Mouse (Mus musculus): ENCODE measurements around the gene Stoml2. TPM values are rescaled to one million over a fixed set of nuclear protein-coding genes. Genes with fewer than 3 reads are reported as not detected.
A peak's percentile ranks its signal among the peaks of the same experiment; 100 is the strongest.

The Stoml2 gene
- polyA plus RNA-seq, 1 experiment from 2014 or later = 318 TPM

DNA sequence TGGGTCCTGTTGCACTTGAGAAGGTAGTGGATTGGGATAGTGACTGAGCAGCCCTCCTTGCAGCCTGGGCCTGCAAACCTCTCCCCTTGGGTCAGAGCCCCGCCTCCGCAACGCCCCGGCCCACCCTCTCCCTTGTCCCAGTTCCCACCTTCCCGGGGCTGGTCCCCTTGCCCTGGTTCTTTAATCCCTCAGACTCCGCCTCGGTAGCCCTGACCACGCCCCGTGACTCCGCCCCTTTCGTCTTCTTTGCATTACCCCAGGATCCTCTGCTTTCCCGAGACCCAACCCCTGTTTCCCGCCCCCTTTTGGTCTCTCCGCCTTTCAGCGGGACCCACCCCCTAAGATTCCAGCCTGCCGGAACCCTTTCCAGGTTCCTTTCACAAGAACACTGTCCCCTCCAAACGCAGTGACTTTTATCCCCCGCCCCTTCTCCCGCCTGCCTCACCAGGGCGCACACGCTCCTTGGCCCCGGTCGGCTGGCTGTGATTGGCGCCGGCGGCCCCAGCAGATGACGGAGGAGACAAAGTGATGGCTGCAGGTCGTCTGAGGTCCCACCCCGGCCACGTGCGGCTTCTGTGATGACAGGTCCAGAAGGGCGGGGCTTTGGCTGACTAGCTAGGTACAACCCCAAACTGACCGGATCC lies 14.3 kb upstream of the Stoml2 start, which contains the start of gene Fam214b:
Fam214b (minus strand) TSS at position 562 of the 644 bp plus-strand sequence.
- Histone ChIP-seq H3K4me2 (replicated peaks) (peak within 1 kb of the TSS; percentile 76), H3K27ac (peak within 1 kb of the TSS; percentile 52; the same call in 1 of the 2 replicates), H3K36me3 (no peaks in the 10 kb centered on the region), H3K9me3 (no peaks in the 10 kb centered on the region), H3K4me1 (replicated peaks) (peaks cover 13% of the 10 kb centered on the region), H3K4me3 (replicated peaks) (peak within 1 kb of the TSS; percentile 52), H3K27me3 (replicated peaks) (no peaks in the 10 kb centered on the region), H3K9ac (peak within 1 kb of the TSS; percentile 47)
- ATAC-seq = peak; percentile 96
- under 1% methylated on average over 33 of the region's 33 CpGs for WGBS

DNA sequence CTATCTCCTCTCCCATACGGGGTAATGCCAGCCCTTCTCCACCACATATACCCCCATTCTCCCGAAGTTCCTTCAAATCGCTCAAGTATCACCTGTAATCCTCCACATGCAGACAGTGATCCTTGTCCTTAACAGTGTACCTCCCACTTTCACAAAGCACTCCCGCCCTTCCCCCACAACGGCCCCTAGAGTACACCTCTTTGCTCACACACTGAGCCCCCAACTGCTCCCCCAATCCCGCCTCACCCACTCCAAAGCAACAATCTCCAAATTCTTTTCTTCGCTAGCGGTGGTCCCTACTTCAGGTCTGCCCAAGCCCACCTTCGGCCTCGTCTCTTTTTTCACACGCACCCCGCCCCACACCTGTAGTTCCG lies 13.8 kb upstream of the Stoml2 start:
- Histone ChIP-seq H3K27ac (no peak overlapping the region), H3K4me2 (replicated peaks) (peak overlapping the region; percentile 76), H3K9ac (peak overlapping the region; percentile 47; the same call in 1 of the 2 replicates), H3K4me3 (replicated peaks) (peak overlapping the region; percentile 52), H3K4me1 (replicated peaks) (peaks cover 13% of the 10 kb centered on the region), H3K27me3 (replicated peaks) (no peaks in the 10 kb centered on the region), H3K36me3 (no peaks in the 10 kb centered on the region), H3K9me3 (no peaks in the 10 kb centered on the region)
- WGBS = 7% methylated on average over 13 of the region's 13 CpGs
- ATAC-seq = peak; percentile 11; the same call in 1 of the 2 replicates

DNA sequence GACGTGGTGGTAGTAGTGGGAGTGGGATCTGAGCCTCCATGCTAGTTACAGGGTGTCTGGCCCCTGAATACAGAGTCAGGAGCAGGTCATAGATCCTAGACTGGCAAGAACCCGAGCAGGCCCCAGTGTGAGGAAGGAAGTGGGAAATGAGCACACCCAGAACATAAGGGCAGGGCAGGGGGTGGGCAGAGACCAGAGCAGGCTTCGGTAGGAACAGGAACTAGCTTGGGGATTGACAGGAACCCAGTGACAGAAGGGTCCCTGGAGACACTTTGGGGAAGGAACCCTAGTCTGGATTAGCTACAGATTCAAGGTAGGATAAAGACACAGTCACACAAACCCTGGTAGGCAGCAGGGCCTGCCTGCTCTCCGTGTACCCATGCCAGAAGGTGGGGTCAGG lies 13.2 kb upstream of the Stoml2 start:
- Histone ChIP-seq H3K4me3 (replicated peaks) (peak overlapping the region; percentile 52; the same call in 1 of the 2 replicates), H3K9me3 (no peaks in the 10 kb centered on the region), H3K4me2 (replicated peaks) (peak overlapping the region; percentile 76), H3K27ac (no peak overlapping the region), H3K9ac (0 out of 2 replicates have a peak overlapping the region, but pooled peaks have one; percentile 47), H3K4me1 (replicated peaks) (peaks cover 13% of the 10 kb centered on the region), H3K36me3 (no peaks in the 10 kb centered on the region), H3K27me3 (replicated peaks) (no peaks in the 10 kb centered on the region)
- 26% methylated on average over 4 of the region's 4 CpGs for WGBS
- no peak for ATAC-seq

DNA sequence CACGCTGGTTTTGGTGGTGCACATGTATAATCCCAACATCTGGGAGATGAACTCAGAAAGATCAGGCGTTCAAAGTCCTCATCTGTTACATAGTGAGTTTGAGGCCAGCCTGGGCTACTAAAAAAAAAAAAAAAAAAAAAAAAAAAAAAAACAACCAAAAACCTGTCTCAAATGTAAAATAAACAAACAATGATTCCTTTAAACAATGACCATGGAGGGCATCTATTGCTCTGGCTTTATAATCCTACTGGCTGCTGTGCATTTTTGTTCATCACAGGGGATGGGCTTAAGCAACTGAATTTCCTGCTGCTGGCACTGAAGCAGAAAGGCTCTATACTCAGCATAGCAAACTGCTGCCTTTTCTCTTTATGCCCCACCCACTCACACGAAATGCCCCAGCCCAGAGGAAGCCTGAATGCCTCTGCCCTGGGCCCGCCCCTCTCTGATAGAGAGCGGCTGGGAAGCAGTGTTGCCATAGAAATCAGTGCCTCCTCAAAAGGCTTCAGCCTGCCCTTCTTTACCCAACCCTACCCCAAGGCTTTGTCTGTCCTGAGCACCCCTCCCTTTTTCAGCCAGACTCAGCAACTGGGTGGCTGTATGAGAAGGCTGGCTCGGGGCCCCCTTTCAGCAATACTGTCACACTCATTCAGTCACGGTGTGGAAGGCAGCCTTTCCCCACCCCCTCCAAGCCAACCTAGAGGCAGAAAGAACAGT lies 12.3 kb upstream of the Stoml2 start:
- peak overlapping the region; percentile 56 for H3K27ac ChIP-seq
- 17% methylated on average over 7 of the region's 7 CpGs for WGBS
- H3K9ac ChIP-seq = no peak overlapping the region
- H3K4me2 ChIP-seq (replicated peaks) = peak overlapping the region; percentile 47
- no peaks in the 10 kb centered on the region for H3K27me3 ChIP-seq (replicated peaks)
- H3K4me3 ChIP-seq (replicated peaks) = no peak overlapping the region
- H3K36me3 ChIP-seq = no peaks in the 10 kb centered on the region
- no peaks in the 10 kb centered on the region for H3K9me3 ChIP-seq
- peak; percentile 6; the same call in 1 of the 2 replicates for ATAC-seq
- peaks cover 20% of the 10 kb centered on the region for H3K4me1 ChIP-seq (replicated peaks)

DNA sequence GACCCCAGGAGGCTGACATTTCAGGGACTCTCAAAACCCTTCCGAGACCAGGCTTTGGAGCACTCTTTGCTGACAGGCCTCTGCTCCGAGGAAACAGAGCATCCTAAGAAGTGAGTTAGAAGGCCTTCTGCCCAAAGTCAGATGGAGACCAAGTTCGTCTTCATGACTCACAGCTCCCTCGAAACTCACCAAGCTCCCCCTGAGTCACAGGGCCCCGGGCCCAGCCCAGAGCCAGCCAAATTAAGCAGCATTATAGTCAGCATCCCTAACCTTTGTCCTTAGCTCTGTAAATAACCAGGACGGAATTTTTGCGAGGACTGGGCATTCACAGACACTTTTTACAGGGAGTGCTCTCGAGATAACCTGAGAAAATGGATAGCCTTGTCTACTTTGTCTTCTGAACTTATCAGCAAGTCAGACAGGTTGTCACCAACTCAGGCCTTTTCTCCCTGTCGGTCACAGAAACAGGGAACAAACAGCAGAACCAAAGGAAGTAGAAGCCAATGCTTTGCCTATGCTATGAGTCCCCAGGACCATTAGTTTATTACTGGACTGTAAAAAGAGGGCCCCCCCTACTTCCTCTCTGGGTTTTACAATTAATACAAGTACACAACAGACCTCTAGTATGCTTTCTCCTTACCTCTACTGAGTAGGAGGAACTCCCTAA lies 9.5 kb upstream of the Stoml2 start:
- WGBS = 69% methylated on average over 9 of the region's 9 CpGs
- Histone ChIP-seq H3K4me2 (replicated peaks) (no peak overlapping the region), H3K27ac (no peak overlapping the region), H3K9me3 (no peaks in the 10 kb centered on the region), H3K4me3 (replicated peaks) (no peak overlapping the region), H3K9ac (no peak overlapping the region), H3K36me3 (peaks cover 3% of the 10 kb centered on the region; the same call in 1 of the 2 replicates), H3K27me3 (replicated peaks) (no peaks in the 10 kb centered on the region), H3K4me1 (replicated peaks) (peaks cover 23% of the 10 kb centered on the region)
- ATAC-seq = no peak

DNA sequence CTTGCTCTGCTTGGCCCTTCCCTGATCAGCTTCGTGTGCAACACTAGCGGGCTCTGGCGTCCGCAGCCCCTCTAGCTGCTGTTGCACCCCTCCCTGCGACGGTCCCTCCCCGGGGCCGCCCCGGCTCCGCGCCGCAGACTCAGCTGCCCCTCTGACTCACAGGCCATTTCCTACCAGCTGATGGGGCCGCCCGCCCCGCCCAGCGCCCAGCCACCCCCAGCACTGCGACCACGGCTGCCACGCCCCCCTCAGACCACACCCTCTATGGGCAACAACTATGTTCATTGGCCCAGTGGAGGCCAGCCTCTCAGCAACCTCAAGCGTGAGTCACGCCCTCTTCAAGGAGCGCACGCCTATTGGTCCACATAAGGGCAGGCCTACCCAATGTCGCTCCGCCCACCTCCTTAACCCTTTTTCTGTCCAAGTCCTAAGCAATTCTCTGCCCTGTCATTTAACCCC lies 8.6 kb upstream of the Stoml2 start:
- 0% methylated on average over 25 of the region's 25 CpGs for WGBS
- peak overlapping the region; percentile 67 for H3K4me3 ChIP-seq (replicated peaks)
- H3K9me3 ChIP-seq = no peaks in the 10 kb centered on the region
- H3K4me2 ChIP-seq (replicated peaks) = peak overlapping the region; percentile 83
- peak; percentile 98 for ATAC-seq
- no peaks in the 10 kb centered on the region for H3K27me3 ChIP-seq (replicated peaks)
- peaks cover 23% of the 10 kb centered on the region for H3K4me1 ChIP-seq (replicated peaks)
- H3K9ac ChIP-seq = peak overlapping the region; percentile 71
- H3K27ac ChIP-seq = peak overlapping the region; percentile 72
- H3K36me3 ChIP-seq = peaks cover 3% of the 10 kb centered on the region; the same call in 1 of the 2 replicates

DNA sequence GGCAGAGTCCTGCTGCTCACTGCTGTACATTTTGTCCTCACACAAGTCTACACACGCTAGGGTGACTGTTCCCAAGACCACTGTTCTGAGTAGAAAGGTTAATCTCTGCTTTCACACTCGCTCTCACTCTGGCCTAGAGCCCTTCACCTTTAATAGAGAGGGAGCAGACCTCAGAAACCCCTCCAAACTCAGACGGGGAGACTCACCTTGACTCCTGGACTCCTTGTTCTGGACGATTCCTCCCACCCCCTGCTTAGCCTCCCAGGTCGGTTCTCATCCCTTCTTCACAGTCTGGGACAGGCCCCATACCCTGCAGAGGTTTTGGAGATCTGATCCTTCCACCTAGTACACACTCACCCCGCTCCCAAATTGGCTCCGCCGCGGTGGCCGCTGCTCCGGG lies 8.1 kb upstream of the Stoml2 start:
- H3K27me3 ChIP-seq (replicated peaks) = no peaks in the 10 kb centered on the region
- peak overlapping the region; percentile 72 for H3K27ac ChIP-seq
- ATAC-seq = peak; percentile 27
- WGBS = 4% methylated on average over 11 of the region's 11 CpGs
- H3K4me3 ChIP-seq (replicated peaks) = peak overlapping the region; percentile 67
- H3K4me1 ChIP-seq (replicated peaks) = peaks cover 19% of the 10 kb centered on the region
- peak overlapping the region; percentile 71 for H3K9ac ChIP-seq
- H3K4me2 ChIP-seq (replicated peaks) = peak overlapping the region; percentile 83
- no peaks in the 10 kb centered on the region for H3K9me3 ChIP-seq
- peaks cover 3% of the 10 kb centered on the region; the same call in 1 of the 2 replicates for H3K36me3 ChIP-seq

DNA sequence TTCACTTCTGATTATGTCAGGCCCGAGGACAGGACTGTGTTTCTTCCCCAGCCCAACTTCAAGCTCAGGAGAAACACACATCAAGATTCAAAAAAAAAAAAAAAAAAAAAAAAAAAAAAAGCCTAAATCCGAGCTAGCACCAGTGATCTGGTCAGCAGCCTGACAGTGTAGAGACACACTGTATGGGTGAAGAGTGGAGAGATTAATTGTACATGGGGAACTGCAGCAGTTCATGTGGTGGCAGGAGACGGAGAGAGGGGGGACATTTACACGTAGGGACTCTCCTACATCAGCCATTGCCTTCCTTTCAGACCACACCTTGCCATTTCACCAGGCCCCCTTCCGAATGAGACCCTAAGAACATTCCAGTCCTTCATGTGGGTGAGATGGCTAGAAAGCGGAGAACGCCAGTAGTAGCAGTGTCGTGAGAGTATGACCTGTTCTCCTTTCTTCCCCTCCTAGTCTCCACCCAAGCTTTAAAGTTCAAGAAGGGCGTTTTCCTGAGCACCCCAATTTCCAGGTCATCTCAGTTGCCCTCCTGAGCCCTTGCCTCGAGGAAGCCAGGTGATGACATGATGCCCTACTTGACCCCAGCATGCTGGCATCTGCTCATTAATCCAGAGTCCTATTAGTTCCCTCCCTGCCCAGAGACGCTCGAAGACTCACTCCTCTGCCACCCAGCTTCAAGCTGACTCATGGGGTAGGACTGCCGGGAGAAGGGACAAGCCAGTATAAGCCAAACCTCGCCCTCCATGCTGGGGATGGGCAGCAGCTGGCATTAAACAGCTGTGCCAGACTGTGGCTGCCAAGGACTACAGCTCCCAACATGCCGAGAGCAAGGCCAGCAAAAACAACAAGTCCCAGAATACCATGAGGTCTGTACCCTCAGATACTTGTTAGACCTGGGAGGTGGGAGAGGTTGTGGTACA lies 7.3 kb upstream of the Stoml2 start:
- Histone ChIP-seq H3K4me3 (replicated peaks) (peak overlapping the region; percentile 67), H3K27me3 (replicated peaks) (no peaks in the 10 kb centered on the region), H3K36me3 (peaks cover 3% of the 10 kb centered on the region; the same call in 1 of the 2 replicates), H3K4me2 (replicated peaks) (peak overlapping the region; percentile 83), H3K4me1 (replicated peaks) (peaks cover 11% of the 10 kb centered on the region), H3K9ac (peak overlapping the region; percentile 28; the same call in 1 of the 2 replicates), H3K27ac (no peak overlapping the region), H3K9me3 (no peaks in the 10 kb centered on the region)
- 48% methylated on average over 15 of the region's 15 CpGs for WGBS
- no peak for ATAC-seq

DNA sequence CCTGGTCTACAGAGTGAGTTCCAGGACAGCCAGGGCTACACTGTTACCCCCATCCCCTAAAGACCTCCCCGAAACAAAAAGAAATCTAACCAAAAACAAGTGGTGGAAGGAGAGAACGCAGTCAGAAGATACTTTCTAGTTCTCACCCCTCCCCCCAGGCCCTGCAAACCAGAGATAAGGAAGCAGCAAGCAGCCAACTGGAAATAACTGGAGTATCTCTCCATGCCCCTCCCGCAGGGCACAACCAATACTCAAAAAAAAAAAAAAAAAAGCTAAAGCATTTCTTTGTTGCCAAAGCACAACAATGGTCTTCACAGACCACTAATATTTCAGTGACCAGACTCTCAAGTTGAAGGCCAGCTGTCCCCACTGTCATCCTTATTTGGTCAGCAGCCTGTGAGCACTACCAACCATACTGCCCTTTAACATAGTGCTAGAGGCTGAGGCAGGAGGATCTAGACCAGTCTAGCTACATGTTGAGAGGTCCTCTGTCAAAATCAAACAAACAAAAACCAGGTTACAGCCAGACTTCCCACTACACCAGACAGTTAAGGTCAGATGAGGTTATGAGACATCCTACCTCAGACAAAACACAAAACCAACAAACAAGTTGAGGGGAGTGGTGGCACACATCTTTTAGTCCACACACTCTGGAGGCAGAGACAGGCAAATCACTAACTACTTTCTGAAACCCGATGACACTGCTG lies 6.5 kb upstream of the Stoml2 start:
- no peak overlapping the region for H3K4me2 ChIP-seq (replicated peaks)
- no peak overlapping the region for H3K9ac ChIP-seq
- no peak for ATAC-seq
- WGBS = 69% methylated on average over 4 of the region's 4 CpGs
- H3K4me1 ChIP-seq (replicated peaks) = peaks cover 9% of the 10 kb centered on the region
- no peaks in the 10 kb centered on the region for H3K9me3 ChIP-seq
- H3K36me3 ChIP-seq = peaks cover 3% of the 10 kb centered on the region; the same call in 1 of the 2 replicates
- no peak overlapping the region for H3K27ac ChIP-seq
- H3K4me3 ChIP-seq (replicated peaks) = no peak overlapping the region
- no peaks in the 10 kb centered on the region for H3K27me3 ChIP-seq (replicated peaks)

DNA sequence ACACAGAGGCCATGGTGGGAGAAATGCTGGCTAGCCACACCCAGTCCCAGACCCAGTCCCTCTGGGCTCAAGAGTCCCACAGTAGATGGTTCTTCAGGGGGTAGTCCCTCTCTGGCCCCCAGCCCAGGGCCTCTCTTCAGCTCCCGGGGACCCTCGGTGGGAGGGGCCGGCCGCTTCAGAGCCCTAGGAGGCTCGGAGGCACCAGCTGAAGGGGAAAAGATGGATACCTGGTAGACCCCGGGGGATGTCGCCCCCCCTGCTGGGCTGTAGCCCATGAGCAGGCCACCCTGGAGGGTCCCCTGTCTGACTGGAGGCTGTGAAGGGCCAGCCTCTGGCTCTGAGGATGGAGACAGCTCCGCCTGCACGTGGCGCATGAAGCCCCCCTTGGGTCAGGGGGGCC lies 4.8 kb upstream of the Stoml2 start:
- Histone ChIP-seq H3K4me2 (replicated peaks) (no peak overlapping the region), H3K27me3 (replicated peaks) (no peaks in the 10 kb centered on the region), H3K9me3 (no peaks in the 10 kb centered on the region), H3K27ac (no peak overlapping the region), H3K4me1 (replicated peaks) (peaks cover 9% of the 10 kb centered on the region), H3K36me3 (peaks cover 3% of the 10 kb centered on the region; the same call in 1 of the 2 replicates), H3K4me3 (replicated peaks) (no peak overlapping the region), H3K9ac (no peak overlapping the region)
- WGBS = 95% methylated on average over 10 of the region's 10 CpGs
- no peak for ATAC-seq

DNA sequence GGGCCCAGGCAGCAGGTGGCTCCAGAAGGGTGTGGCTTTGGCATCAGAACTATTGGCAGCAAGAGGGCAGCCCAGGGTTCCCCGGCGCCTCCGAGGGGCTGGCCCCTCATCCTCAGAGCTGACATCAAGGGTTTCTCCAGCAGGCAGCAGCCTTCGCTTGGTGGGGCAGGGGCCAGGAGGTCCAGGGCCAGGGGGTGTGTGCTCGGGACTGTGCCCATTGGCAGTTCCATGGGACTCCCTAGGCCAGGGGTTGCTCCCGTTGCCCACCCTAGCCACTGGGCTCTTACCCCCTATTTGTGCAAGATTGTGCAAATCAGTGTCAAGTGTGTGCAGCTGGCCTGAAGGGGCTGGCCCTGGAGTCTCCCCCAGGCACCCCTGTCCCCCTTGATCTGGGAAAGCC lies 4.3 kb upstream of the Stoml2 start:
- no peak overlapping the region for H3K4me2 ChIP-seq (replicated peaks)
- peaks cover 3% of the 10 kb centered on the region; the same call in 1 of the 2 replicates for H3K36me3 ChIP-seq
- 90% methylated on average over 6 of the region's 6 CpGs for WGBS
- H3K27ac ChIP-seq = no peak overlapping the region
- no peak overlapping the region for H3K4me3 ChIP-seq (replicated peaks)
- no peaks in the 10 kb centered on the region for H3K27me3 ChIP-seq (replicated peaks)
- ATAC-seq = no peak
- no peak overlapping the region for H3K9ac ChIP-seq
- H3K4me1 ChIP-seq (replicated peaks) = peaks cover 9% of the 10 kb centered on the region
- no peaks in the 10 kb centered on the region for H3K9me3 ChIP-seq

Measured in intestine, embryonic 15.5 days (tissue).